Mouse (Mus musculus): ENCODE results near the gene Ndufb4. TPM values are rescaled to one million over a fixed set of nuclear protein-coding genes. Genes with fewer than 3 reads are reported as not detected.
A peak's percentile ranks its signal among the peaks of the same experiment; 100 is the strongest.

Ndufb4 gene
- polyA plus RNA-seq, 1 experiment from 2014 or later: 64.7 TPM

- ATAC-seq: no peak
- Histone ChIP-seq H3K4me2 (ENCODE audit: low read length) (no peak overlapping the region), H3K36me3 (ENCODE audit: control insufficient read depth, insufficient read depth, low read length) (no peaks in the 10 kb centered on the region), H3K9ac (ENCODE audit: low read depth, low read length) (no peak overlapping the region), H3K27ac (ENCODE audit: low read depth, low read length) (no peak overlapping the region), H3K4me1 (ENCODE audit: control insufficient read depth, insufficient read depth, low read depth, low read length) (0 out of 2 replicates have a peak, but pooled peaks cover 2% of the 10 kb centered on the region), H3K27me3 (replicated peaks; ENCODE audit: control insufficient read depth, insufficient read depth, low read length) (no peaks in the 10 kb centered on the region), H3K9me3 (ENCODE audit: control insufficient read depth, low read length) (no peaks in the 10 kb centered on the region), H3K4me3 (ENCODE audit: low read length) (no peak overlapping the region)
- WGBS: 78% methylated on average over 7 of the region's 7 CpGs
These were observed 43.2 kb downstream of the Ndufb4 start for GRCm38 (mm10) chr16:37611072-37611471.

DNA sequence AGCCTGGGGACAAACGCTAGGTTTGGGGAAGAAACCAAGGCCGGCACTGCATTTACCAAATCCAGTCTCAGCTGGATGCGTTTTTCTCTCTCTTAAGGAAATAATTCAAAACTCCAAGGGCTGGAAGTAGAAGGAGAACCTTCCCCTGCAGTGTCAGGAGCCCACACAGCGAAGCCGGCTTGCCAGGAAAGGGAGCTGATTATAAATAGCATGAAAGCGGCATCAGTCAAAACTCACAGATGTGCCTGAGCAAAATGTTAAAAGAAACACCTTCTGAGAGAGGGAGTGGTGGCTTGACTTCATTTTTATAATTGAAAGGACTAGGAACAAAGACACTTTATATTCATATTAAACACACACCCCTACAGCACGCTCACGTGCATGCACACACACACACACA lies 43.9 kb downstream of the Ndufb4 start:
- H3K4me3 ChIP-seq (ENCODE audit: low read length): no peak overlapping the region
- H3K4me2 ChIP-seq (ENCODE audit: low read length): no peak overlapping the region
- H3K9ac ChIP-seq (ENCODE audit: low read depth, low read length): 0 out of 2 replicates have a peak overlapping the region, but pooled peaks have one; percentile 14
- no peaks in the 10 kb centered on the region for H3K36me3 ChIP-seq (ENCODE audit: control insufficient read depth, insufficient read depth, low read length)
- no peaks in the 10 kb centered on the region for H3K9me3 ChIP-seq (ENCODE audit: control insufficient read depth, low read length)
- H3K4me1 ChIP-seq (ENCODE audit: control insufficient read depth, insufficient read depth, low read depth, low read length): 0 out of 2 replicates have a peak, but pooled peaks cover 2% of the 10 kb centered on the region
- H3K27ac ChIP-seq (ENCODE audit: low read depth, low read length): no peak overlapping the region
- WGBS: 78% methylated on average over 8 of the region's 8 CpGs
- no peak for ATAC-seq
- no peaks in the 10 kb centered on the region for H3K27me3 ChIP-seq (replicated peaks; ENCODE audit: control insufficient read depth, insufficient read depth, low read length)

- no peak for ATAC-seq
- no peak overlapping the region for H3K27ac ChIP-seq (ENCODE audit: low read depth, low read length)
- H3K4me3 ChIP-seq (ENCODE audit: low read length): no peak overlapping the region
- no peaks in the 10 kb centered on the region for H3K27me3 ChIP-seq (replicated peaks; ENCODE audit: control insufficient read depth, insufficient read depth, low read length)
- no peaks in the 10 kb centered on the region for H3K4me1 ChIP-seq (ENCODE audit: control insufficient read depth, insufficient read depth, low read depth, low read length)
- H3K36me3 ChIP-seq (ENCODE audit: control insufficient read depth, insufficient read depth, low read length): no peaks in the 10 kb centered on the region
- H3K4me2 ChIP-seq (ENCODE audit: low read length): no peak overlapping the region
- no peak overlapping the region for H3K9ac ChIP-seq (ENCODE audit: low read depth, low read length)
- H3K9me3 ChIP-seq (ENCODE audit: control insufficient read depth, low read length): no peaks in the 10 kb centered on the region
- WGBS: 76% methylated on average over 6 of the region's 6 CpGs
These were observed 50.0 kb downstream of the Ndufb4 start for GRCm38 (mm10) chr16:37604243-37604642.

- ATAC-seq: no peak
- H3K9ac ChIP-seq (ENCODE audit: low read depth, low read length): no peak overlapping the region
- H3K36me3 ChIP-seq (ENCODE audit: control insufficient read depth, insufficient read depth, low read length): no peaks in the 10 kb centered on the region
- no peak overlapping the region for H3K4me3 ChIP-seq (ENCODE audit: low read length)
- no peaks in the 10 kb centered on the region for H3K27me3 ChIP-seq (replicated peaks; ENCODE audit: control insufficient read depth, insufficient read depth, low read length)
- H3K4me1 ChIP-seq (ENCODE audit: control insufficient read depth, insufficient read depth, low read depth, low read length): no peaks in the 10 kb centered on the region
- WGBS: 97% methylated on average over 1 of the region's 1 CpGs
- H3K4me2 ChIP-seq (ENCODE audit: low read length): no peak overlapping the region
- no peaks in the 10 kb centered on the region for H3K9me3 ChIP-seq (ENCODE audit: control insufficient read depth, low read length)
- H3K27ac ChIP-seq (ENCODE audit: low read depth, low read length): no peak overlapping the region
These were observed 50.8 kb downstream of the Ndufb4 start for GRCm38 (mm10) chr16:37603431-37603830.

GRCm38 (mm10) chr16:37599326-37599725 lies 54.9 kb downstream of the Ndufb4 start:
- no peak for ATAC-seq
- Histone ChIP-seq H3K36me3 (ENCODE audit: control insufficient read depth, insufficient read depth, low read length) (no peaks in the 10 kb centered on the region), H3K9me3 (ENCODE audit: control insufficient read depth, low read length) (no peaks in the 10 kb centered on the region), H3K27me3 (replicated peaks; ENCODE audit: control insufficient read depth, insufficient read depth, low read length) (no peaks in the 10 kb centered on the region), H3K4me1 (ENCODE audit: control insufficient read depth, insufficient read depth, low read depth, low read length) (no peaks in the 10 kb centered on the region), H3K27ac (ENCODE audit: low read depth, low read length) (no peak overlapping the region), H3K4me3 (ENCODE audit: low read length) (no peak overlapping the region), H3K9ac (ENCODE audit: low read depth, low read length) (no peak overlapping the region), H3K4me2 (ENCODE audit: low read length) (no peak overlapping the region)
- WGBS: 83% methylated on average over 3 of the region's 3 CpGs

GRCm38 (mm10) chr16:37598463-37598862 lies 55.8 kb downstream of the Ndufb4 start:
- H3K27me3 ChIP-seq (replicated peaks; ENCODE audit: control insufficient read depth, insufficient read depth, low read length): no peaks in the 10 kb centered on the region
- no peak overlapping the region for H3K9ac ChIP-seq (ENCODE audit: low read depth, low read length)
- ATAC-seq: no peak
- WGBS: 91% methylated on average over 7 of the region's 7 CpGs
- no peaks in the 10 kb centered on the region for H3K36me3 ChIP-seq (ENCODE audit: control insufficient read depth, insufficient read depth, low read length)
- H3K4me2 ChIP-seq (ENCODE audit: low read length): no peak overlapping the region
- H3K4me3 ChIP-seq (ENCODE audit: low read length): no peak overlapping the region
- no peaks in the 10 kb centered on the region for H3K4me1 ChIP-seq (ENCODE audit: control insufficient read depth, insufficient read depth, low read depth, low read length)
- H3K9me3 ChIP-seq (ENCODE audit: control insufficient read depth, low read length): no peaks in the 10 kb centered on the region
- H3K27ac ChIP-seq (ENCODE audit: low read depth, low read length): no peak overlapping the region

DNA sequence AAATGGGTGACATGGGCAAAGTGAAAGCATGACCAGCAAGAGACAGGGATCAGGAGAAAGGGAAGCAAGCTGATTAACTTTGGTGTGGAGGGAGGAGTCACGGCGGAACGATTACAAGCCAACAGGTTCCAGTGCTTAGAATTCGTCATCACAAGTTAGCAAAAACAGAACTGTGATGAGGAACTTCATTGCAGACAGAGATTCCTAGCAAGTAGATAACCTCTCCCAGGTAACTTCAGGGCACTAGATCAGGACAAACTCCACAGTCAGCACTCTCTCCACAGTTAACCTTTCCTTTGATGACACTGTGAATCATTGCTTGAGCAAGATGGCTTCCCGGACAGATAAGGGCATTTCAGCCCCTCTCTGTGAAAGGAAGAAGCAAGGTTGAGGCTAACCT lies 56.8 kb downstream of the Ndufb4 start:
- Histone ChIP-seq H3K9me3 (ENCODE audit: control insufficient read depth, low read length) (no peaks in the 10 kb centered on the region), H3K9ac (ENCODE audit: low read depth, low read length) (no peak overlapping the region), H3K36me3 (ENCODE audit: control insufficient read depth, insufficient read depth, low read length) (no peaks in the 10 kb centered on the region), H3K4me2 (ENCODE audit: low read length) (no peak overlapping the region), H3K27ac (ENCODE audit: low read depth, low read length) (no peak overlapping the region), H3K27me3 (replicated peaks; ENCODE audit: control insufficient read depth, insufficient read depth, low read length) (no peaks in the 10 kb centered on the region), H3K4me1 (ENCODE audit: control insufficient read depth, insufficient read depth, low read depth, low read length) (no peaks in the 10 kb centered on the region), H3K4me3 (ENCODE audit: low read length) (no peak overlapping the region)
- no peak for ATAC-seq
- 80% methylated on average over 5 of the region's 5 CpGs for WGBS

Other genes with a start within 250 kb of the Ndufb4 start
- gene Gtf2e1, start 114.7 kb downstream of the Ndufb4 start, polyA plus RNA-seq (2015; fragmentation: Nextera tagmentation; extraction: Ambion mirVana): 28.4 and 31.7 TPM in 2 replicates
- gene Rabl3, start 114.6 kb downstream of the Ndufb4 start, polyA plus RNA-seq (2015; fragmentation: Nextera tagmentation; extraction: Ambion mirVana): 17.3 and 17.5 TPM in 2 replicates
- 0.26 TPM in 1 of 2 replicates, not detected in the other for gene Hgd, start 74.3 kb downstream of the Ndufb4 start, polyA plus RNA-seq (2015; fragmentation: Nextera tagmentation; extraction: Ambion mirVana)
- gene Fstl1, start 122.4 kb upstream of the Ndufb4 start, polyA plus RNA-seq (2015; fragmentation: Nextera tagmentation; extraction: Ambion mirVana): 81.2 and 110 TPM in 2 replicates
- gene Gm36028, start 206.7 kb upstream of the Ndufb4 start, polyA plus RNA-seq (2015; fragmentation: Nextera tagmentation; extraction: Ambion mirVana): 0.19 TPM in 1 of 2 replicates, not detected in the other
- gene Lrrc58, start 213.9 kb upstream of the Ndufb4 start, polyA plus RNA-seq (2015; fragmentation: Nextera tagmentation; extraction: Ambion mirVana): 45.3 and 48.1 TPM in 2 replicates

All from hindbrain, embryonic 16.5 days (tissue).